In genomic region chr5:16225359-16225758, GRCm38 (mm10) we compare ENCODE assay signal across 14 mouse cellular contexts.
"Had no signal": no experiment of that assay in that cellular context is flagged by ENCODE, and none has a peak within 500 bp of the region (broad histone marks: within the 10 kb centered on the region; RNA-seq: fewer than 3 reads in every experiment).

No protein-coding gene starts in this region.

- H3K4me2 ChIP-seq: liver, embryonic 11.5 days; liver, embryonic 15.5 days; neural tube, embryonic 12.5 days had no signal

- DNase-seq: kidney, postnatal 10 days; kidney, postnatal 4 days; lung, adult 2 months; lung, postnatal 36 days; right cerebral cortex, postnatal 4 days; spleen, adult 18-20 months; thymus, adult 18-20 months; thymus, postnatal 14 days had no signal

- H3K4me3 ChIP-seq: left cerebral cortex, adult 2 months; limb, embryonic 10.5 days; liver, embryonic 15.5 days; neural tube, embryonic 12.5 days had no signal

- H3K9ac ChIP-seq: liver, embryonic 15.5 days; neural tube, embryonic 12.5 days had no signal

- H3K4me1 ChIP-seq: limb, embryonic 10.5 days; liver, embryonic 15.5 days; neural tube, embryonic 12.5 days had no signal

- ATAC-seq: lung, postnatal 0 days had no signal

- H3K27ac ChIP-seq: left cerebral cortex, adult 2 months; limb, embryonic 10.5 days; liver, embryonic 15.5 days; neural tube, embryonic 12.5 days had no signal

- H3K36me3 ChIP-seq: limb, embryonic 10.5 days; liver, embryonic 15.5 days; neural tube, embryonic 12.5 days had no signal

- H3K27me3 ChIP-seq: liver, embryonic 15.5 days; neural tube, embryonic 12.5 days had no signal

- H3K9me3 ChIP-seq: limb, embryonic 10.5 days; liver, embryonic 15.5 days; neural tube, embryonic 12.5 days had no signal
